Mouse (Mus musculus) hindbrain, embryonic 15.5 days (tissue): ENCODE data around the gene Calm5. TPM values are rescaled to one million over a fixed set of nuclear protein-coding genes. Genes with fewer than 3 reads are reported as not detected.
A peak's percentile ranks its signal among the peaks of the same experiment; 100 is the strongest.

Experiments
- ATAC-seq: fragments of 200-750 bp; cut with Nextera tagmentation; 2 replicates; pipeline ENCODE4 v1.8.0; 2017; ENCODE audit warnings: low read depth, moderate number of reproducible peaks, moderate TSS enrichment; ENCODE audit not compliant: low FRiP score
- H3K27ac ChIP-seq: fragments of 300-500 bp; sonication (generic); replicated peaks from 2 replicates; pipeline ENCODE4 v1.5.1; 2015; ENCODE audit warnings: mild to moderate bottlenecking, inconsistent platforms
- H3K27me3 ChIP-seq: fragments of 300-500 bp; sonication (generic); 2 replicates; pipeline ENCODE4 v1.6.1; 2015; ENCODE audit warnings: control low read depth, inconsistent platforms
- H3K36me3 ChIP-seq: fragments of 300-500 bp; sonication (generic); 2 replicates; pipeline ENCODE4 v1.6.1; 2015; ENCODE audit warnings: control low read depth, inconsistent platforms
- H3K4me1 ChIP-seq: fragments of 300-500 bp; sonication (generic); replicated peaks from 2 replicates; pipeline ENCODE4 v1.6.1; 2015; ENCODE audit warnings: control low read depth, inconsistent platforms
- H3K4me2 ChIP-seq: fragments of 300-500 bp; sonication (generic); 2 replicates; pipeline ENCODE4 v1.6.1; 2015; ENCODE audit warnings: moderate library complexity, mild to moderate bottlenecking, inconsistent platforms
- H3K4me3 ChIP-seq: fragments of 300-500 bp; sonication (generic); 2 replicates; pipeline ENCODE4 v1.5.1; 2015; ENCODE audit warnings: mild to moderate bottlenecking, inconsistent platforms
- H3K9ac ChIP-seq: fragments of 300-500 bp; sonication (generic); 2 replicates; pipeline ENCODE4 v1.6.1; 2015; ENCODE audit warnings: inconsistent platforms
- H3K9me3 ChIP-seq: fragments of 300-500 bp; sonication (generic); 2 replicates; pipeline ENCODE4 v1.6.1; 2016; ENCODE audit warnings: control low read depth, inconsistent platforms
- WGBS: fragments of 180-500 bp; shearing (Covaris S2); methylation state at CpG from one replicate; pipeline ENCODE4 v1.1.7; 2015; 5-methylcytosine and 5-hydroxymethylcytosine counted together
- polyA plus RNA-seq: library from polyadenylated mRNA; unstranded; fragments of >200 nt; fragmentation: Nextera tagmentation; extraction: Ambion mirVana; gene quantifications from 2 replicates; pipeline ENCODE4 v1.2.1, GENCODE M21; 2015

Calm5 gene
- polyA plus RNA-seq, 1 experiment from 2014 or later, result not detected

DNA sequence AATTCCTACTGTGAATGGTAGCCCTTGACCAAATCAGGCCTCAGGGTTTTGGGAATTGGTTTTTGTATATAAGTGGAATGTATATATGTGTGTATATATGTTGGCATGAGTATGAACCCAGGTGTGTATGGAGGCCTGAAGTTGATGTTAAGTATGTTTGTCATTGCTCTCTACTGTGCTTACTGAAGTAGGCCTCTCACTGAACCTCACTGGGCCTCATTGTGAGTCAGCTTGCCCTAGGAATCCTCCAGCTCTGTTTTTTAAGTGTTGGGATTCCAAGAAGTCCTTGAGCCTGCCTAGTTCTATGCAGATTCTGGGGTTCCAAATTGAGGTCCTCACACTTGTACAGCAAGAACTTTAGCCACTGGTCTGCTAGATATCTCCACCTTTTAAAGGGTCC lies 15.9 kb downstream of the Calm5 start:
- no peaks in the 10 kb centered on the region for H3K4me1 ChIP-seq
- H3K27ac ChIP-seq, result no peak overlapping the region
- H3K9ac ChIP-seq, result no peak overlapping the region
- no peaks in the 10 kb centered on the region for H3K27me3 ChIP-seq
- no peaks in the 10 kb centered on the region for H3K36me3 ChIP-seq
- ATAC-seq, result no peak
- H3K4me2 ChIP-seq, result no peak overlapping the region
- no peak overlapping the region for H3K4me3 ChIP-seq
- H3K9me3 ChIP-seq, result no peaks in the 10 kb centered on the region

DNA sequence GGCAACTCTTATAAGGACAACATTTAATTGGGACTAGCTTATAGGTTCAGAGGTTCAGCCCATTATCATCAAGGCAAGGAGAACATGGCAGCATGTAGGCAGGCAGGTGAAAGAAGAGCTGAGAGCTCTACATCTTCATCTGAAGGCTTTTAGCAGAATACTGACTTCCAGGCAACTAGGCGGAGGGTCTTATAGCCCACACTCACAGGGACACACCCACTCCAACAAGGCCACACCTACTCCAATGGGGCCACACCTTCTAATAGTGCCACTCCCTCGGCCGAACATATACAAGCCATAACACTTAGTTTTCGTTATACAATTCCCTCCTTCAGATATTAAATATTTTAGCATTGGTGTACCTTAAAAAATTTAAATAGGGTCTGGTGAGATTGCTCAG lies 18.9 kb downstream of the Calm5 start:
- no peaks in the 10 kb centered on the region for H3K9me3 ChIP-seq
- H3K27me3 ChIP-seq, result no peaks in the 10 kb centered on the region
- no peak overlapping the region for H3K9ac ChIP-seq
- 93% methylated on average over 4 of the region's 4 CpGs for WGBS
- ATAC-seq, result no peak
- no peaks in the 10 kb centered on the region for H3K4me1 ChIP-seq
- no peak overlapping the region for H3K27ac ChIP-seq
- no peak overlapping the region for H3K4me3 ChIP-seq
- no peaks in the 10 kb centered on the region for H3K36me3 ChIP-seq
- no peak overlapping the region for H3K4me2 ChIP-seq

DNA sequence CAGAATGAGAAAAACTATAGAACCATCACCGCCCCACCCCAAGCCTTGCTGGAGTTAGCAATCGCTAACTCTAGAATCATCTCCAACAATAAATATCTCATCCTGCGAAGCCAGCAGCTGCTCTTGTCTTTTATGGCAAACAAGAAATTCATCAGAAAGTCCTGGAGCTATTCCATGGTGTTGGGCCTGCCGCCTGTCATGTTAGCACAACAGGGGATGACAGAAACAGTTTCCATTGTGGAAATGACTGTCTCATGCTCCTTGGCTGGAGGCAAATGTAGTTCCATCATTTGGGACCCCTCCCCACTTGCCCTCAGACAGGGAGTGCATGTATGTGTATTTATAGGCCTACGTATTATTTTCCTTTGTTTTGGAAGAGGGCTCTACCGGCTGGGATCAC lies 22.5 kb downstream of the Calm5 start:
- Histone ChIP-seq H3K4me3 (no peak overlapping the region), H3K27me3 (no peaks in the 10 kb centered on the region), H3K9me3 (no peaks in the 10 kb centered on the region), H3K4me1 (no peaks in the 10 kb centered on the region), H3K27ac (no peak overlapping the region), H3K36me3 (no peaks in the 10 kb centered on the region), H3K4me2 (no peak overlapping the region), H3K9ac (no peak overlapping the region)
- 76% methylated on average over 6 of the region's 6 CpGs for WGBS
- ATAC-seq, result no peak

DNA sequence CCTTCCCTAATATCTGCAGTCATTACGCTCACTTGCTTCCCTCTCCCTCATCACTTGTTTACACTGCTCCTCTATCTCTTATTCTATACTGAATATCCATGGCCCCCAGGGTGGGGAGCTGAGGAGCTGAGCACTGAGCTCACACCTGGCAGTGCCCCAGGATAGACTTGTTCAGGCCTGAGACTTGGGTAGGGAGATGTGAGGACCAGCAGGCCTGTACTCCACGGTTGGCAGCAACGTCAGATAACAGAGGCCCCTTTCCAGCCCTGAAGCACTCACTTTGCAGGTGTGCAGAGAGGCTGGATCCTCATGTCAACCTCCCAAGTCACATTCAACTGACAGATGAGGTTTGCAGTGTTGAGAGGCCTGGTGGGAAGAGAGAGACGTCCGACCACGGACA lies 23.2 kb downstream of the Calm5 start:
- Histone ChIP-seq H3K9ac (no peak overlapping the region), H3K36me3 (no peaks in the 10 kb centered on the region), H3K4me3 (no peak overlapping the region), H3K4me2 (no peak overlapping the region), H3K27me3 (no peaks in the 10 kb centered on the region), H3K27ac (no peak overlapping the region), H3K4me1 (no peaks in the 10 kb centered on the region), H3K9me3 (no peaks in the 10 kb centered on the region)
- no peak for ATAC-seq
- WGBS, result 75% methylated on average over 6 of the region's 6 CpGs

DNA sequence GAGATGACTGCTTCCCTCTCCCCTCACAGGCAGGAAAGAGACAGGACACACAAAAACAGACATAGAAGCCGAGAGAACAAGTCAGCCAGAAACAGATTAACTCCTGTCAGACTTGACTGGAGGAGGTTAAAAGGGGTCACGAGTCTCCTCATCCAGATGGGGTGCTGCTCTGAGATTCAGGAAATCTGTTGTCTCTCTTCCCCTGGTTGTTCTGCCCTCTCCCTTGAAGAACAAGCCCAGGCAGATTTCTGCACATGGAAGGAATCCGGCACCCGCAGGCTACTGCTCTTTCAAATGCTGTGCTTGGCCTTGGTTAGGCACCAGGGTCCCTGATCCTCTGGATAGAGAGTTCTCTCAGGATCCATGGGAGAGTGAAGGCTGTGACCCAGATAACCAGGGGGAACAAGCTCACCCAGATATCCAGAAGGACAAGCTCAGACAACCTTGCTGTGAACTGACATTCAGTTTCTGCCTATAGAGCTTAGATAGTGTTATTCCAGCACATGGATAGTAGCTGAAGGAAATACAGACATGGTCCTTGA lies 23.8 kb downstream of the Calm5 start:
- Histone ChIP-seq H3K27me3 (no peaks in the 10 kb centered on the region), H3K27ac (no peak overlapping the region), H3K4me3 (no peak overlapping the region), H3K9ac (no peak overlapping the region), H3K9me3 (no peaks in the 10 kb centered on the region), H3K36me3 (no peaks in the 10 kb centered on the region), H3K4me2 (no peak overlapping the region), H3K4me1 (no peaks in the 10 kb centered on the region)
- no peak for ATAC-seq
- 67% methylated on average over 4 of the region's 4 CpGs for WGBS

DNA sequence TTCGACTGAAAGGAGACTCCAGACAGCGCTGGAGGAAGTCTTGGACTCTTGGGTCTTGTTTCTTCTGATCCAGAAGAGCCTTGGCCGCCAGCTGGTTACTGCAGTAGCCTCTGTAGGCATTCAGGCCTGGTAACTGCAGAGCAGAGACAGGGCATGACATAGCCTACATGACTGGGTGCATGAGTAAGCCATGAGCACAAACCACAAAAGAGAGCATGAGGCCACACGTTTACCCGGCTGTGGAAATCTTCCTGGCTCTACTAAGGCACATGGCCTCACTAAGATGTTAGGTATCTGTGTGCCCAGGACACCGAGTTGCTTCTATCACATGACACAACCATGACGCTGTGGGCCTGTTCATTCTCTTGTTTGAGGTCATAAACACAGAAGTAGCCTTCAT lies 32.7 kb downstream of the Calm5 start:
- Histone ChIP-seq H3K9me3 (no peaks in the 10 kb centered on the region), H3K4me2 (no peak overlapping the region), H3K27me3 (peaks cover 2% of the 10 kb centered on the region; the same call in 1 of the 2 replicates), H3K27ac (no peak overlapping the region), H3K36me3 (peaks cover 10% of the 10 kb centered on the region; the same call in 1 of the 2 replicates), H3K4me1 (no peaks in the 10 kb centered on the region), H3K9ac (no peak overlapping the region), H3K4me3 (no peak overlapping the region)
- 97% methylated on average over 7 of the region's 7 CpGs for WGBS
- ATAC-seq, result no peak

DNA sequence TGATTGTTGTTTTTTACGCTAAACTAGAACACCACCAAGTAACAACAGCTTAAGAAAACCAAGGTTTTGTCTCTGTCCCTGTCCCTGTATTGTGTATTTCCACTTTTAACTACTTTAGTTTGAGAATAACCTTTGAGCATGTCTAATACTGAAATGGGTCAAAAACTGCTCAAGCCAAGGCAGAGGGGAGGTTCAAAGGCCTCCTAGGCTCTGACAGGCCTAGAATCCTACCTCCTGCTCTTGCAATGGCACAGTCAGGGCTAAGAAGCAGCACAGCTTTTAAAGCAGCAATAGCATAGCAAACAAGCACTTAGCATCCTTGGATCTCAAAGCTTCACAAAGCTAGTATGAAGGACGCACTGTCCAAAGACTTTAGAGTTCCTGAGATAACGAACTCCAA lies 35.1 kb downstream of the Calm5 start:
- Histone ChIP-seq H3K4me1 (peaks cover 10% of the 10 kb centered on the region), H3K4me2 (no peak overlapping the region), H3K27ac (no peak overlapping the region), H3K27me3 (peaks cover 8% of the 10 kb centered on the region; the same call in 1 of the 2 replicates), H3K4me3 (no peak overlapping the region), H3K9me3 (no peaks in the 10 kb centered on the region), H3K9ac (no peak overlapping the region), H3K36me3 (peaks cover 10% of the 10 kb centered on the region; the same call in 1 of the 2 replicates)
- no peak for ATAC-seq
- WGBS, result 96% methylated on average over 3 of the region's 3 CpGs

DNA sequence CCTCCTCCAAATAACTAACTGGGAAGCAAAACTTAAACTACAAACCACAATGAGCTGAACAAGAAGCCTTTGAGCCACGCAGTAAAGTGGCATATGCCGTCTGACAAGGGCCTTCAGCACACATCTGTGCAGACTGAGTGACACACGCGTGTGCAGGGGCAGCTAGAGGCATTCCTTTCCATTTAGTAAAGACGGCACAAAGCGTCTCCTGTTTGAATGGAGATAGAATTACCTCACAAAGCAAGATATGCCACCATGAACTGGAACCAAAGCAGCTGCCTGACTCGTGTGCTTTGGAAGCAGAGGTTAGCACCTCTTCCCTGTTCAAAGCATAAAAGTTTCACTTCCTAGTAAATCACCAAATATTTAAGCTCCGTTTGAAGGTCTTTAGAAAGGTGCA lies 36.1 kb downstream of the Calm5 start:
- peaks cover 8% of the 10 kb centered on the region; the same call in 1 of the 2 replicates for H3K27me3 ChIP-seq
- no peak for ATAC-seq
- H3K9me3 ChIP-seq, result no peaks in the 10 kb centered on the region
- H3K27ac ChIP-seq, result no peak overlapping the region
- no peak overlapping the region for H3K4me2 ChIP-seq
- peaks cover 10% of the 10 kb centered on the region for H3K4me1 ChIP-seq
- H3K4me3 ChIP-seq, result no peak overlapping the region
- no peak overlapping the region for H3K9ac ChIP-seq
- WGBS, result 52% methylated on average over 8 of the region's 8 CpGs
- peaks cover 10% of the 10 kb centered on the region; the same call in 1 of the 2 replicates for H3K36me3 ChIP-seq

DNA sequence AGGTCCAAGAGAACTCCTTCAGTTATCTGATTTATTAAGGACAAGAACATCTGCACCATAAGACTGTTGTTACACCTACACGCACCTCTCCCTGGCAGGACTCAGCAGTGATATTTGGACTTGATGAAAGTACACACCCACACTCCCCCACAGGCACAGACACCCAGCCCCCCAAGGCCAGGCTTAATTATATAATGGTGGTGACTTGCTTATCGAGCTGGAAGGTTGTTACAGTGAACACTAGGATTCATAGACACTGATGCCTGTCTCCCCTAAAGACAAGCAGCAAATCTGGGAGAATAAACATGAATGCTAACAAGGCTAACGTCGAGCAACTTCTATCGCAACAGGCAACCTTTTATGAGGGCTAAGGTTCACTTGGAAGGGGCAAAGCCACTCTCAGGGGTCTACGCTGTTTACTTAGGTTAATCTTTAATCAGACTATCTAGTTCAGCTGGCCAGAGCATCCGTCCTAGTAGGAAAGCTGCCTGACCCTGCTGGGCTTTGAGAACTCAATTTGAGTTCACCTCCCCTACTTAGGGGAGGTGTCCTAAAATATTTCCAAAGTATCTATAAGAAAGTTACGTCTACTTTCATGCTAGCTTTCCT lies 37.6 kb downstream of the Calm5 start:
- peaks cover 10% of the 10 kb centered on the region for H3K4me1 ChIP-seq
- peak overlapping the region; percentile 62; the same call in 1 of the 2 replicates for H3K4me2 ChIP-seq
- 56% methylated on average over 8 of the region's 8 CpGs for WGBS
- no peak overlapping the region for H3K27ac ChIP-seq
- H3K9me3 ChIP-seq, result no peaks in the 10 kb centered on the region
- peaks cover 8% of the 10 kb centered on the region; the same call in 1 of the 2 replicates for H3K27me3 ChIP-seq
- no peak overlapping the region for H3K9ac ChIP-seq
- 0 out of 2 replicates have a peak, but pooled peaks cover 5% of the 10 kb centered on the region for H3K36me3 ChIP-seq
- no peak for ATAC-seq
- no peak overlapping the region for H3K4me3 ChIP-seq

DNA sequence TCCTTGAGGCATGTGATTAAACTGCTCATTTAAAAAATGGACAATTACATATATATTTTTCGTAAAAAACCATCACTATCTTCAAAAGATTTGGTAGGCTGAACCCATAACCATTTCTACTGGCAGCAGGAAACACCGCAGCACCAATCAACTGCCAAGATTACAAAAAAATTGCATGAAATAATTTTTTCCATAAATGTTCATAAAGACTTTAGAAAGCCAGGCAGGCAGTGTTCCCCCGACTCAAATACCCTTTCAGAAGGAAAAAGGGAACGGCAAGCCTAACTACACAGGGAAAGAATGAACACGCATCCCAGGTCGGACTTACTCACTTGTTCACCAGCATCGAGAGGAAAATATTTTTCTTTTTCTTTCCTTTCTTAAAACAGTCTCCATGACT lies 38.6 kb downstream of the Calm5 start:
- Histone ChIP-seq H3K4me2 (peak overlapping the region; percentile 62), H3K4me1 (peaks cover 10% of the 10 kb centered on the region), H3K27me3 (peaks cover 8% of the 10 kb centered on the region; the same call in 1 of the 2 replicates), H3K36me3 (0 out of 2 replicates have a peak, but pooled peaks cover 3% of the 10 kb centered on the region), H3K4me3 (peak overlapping the region; percentile 46), H3K9ac (no peak overlapping the region), H3K9me3 (no peaks in the 10 kb centered on the region), H3K27ac (no peak overlapping the region)
- no peak for ATAC-seq
- WGBS, result 28% methylated on average over 7 of the region's 7 CpGs

DNA sequence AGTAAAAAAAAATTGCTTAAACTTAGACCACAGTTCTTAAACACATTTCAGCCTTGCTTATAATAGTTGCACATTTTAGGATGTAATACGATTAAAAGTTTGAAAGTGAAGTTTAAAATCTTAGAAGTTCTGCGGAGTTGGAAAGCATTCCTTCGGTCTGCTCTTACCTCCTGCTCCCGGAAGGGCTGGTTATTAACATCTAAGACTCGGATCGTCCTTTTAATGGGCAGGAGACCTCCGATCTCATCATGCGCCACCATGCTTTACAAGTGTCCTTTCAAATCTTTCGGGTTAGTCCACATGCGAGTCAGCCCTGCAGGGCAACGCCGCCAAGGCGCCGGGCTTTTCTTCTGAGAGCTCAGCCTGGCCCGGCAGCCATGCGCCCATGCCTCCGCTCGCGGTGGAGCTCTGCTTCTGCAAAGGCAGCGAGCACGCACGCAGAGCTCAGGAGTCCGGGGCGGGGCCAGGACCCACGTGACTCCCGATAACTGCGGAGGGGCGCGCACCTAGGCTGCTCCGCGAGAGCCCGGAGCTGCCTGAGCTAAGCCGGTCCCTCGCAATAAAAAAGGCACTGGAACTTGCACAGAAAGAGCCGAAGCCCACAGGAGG lies 39.3 kb downstream of the Calm5 start:
- Histone ChIP-seq H3K9ac (peak overlapping the region; percentile 34), H3K4me2 (peak overlapping the region; percentile 62), H3K36me3 (no peaks in the 10 kb centered on the region), H3K9me3 (no peaks in the 10 kb centered on the region), H3K4me1 (peaks cover 10% of the 10 kb centered on the region), H3K4me3 (peak overlapping the region; percentile 46), H3K27ac (0 out of 2 replicates have a peak overlapping the region, but pooled peaks have one; percentile 37), H3K27me3 (peaks cover 8% of the 10 kb centered on the region; the same call in 1 of the 2 replicates)
- under 1% methylated on average over 35 of the region's 35 CpGs for WGBS
- peak; percentile 99 for ATAC-seq

DNA sequence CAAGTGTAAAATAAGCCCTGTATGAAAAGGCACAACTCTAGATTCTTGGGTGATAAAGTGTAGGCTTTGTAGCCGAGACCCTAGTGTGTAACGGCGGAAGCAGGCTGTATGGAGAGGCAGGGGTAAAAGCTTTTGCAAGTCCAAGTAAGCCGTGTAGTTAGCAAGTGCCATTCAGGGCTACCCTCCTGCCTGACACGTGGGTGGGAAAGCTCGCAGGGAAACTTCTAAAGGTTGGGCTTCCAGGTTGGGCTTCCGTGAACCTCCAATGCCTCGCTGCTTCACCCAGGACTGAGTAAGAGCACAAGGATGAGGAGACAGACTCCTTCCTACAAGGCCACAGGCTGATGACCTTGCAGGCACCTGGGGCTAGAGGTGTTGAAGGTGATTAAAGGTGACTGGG lies 40.6 kb downstream of the Calm5 start:
- Histone ChIP-seq H3K9ac (no peak overlapping the region), H3K27ac (no peak overlapping the region), H3K36me3 (no peaks in the 10 kb centered on the region), H3K27me3 (peaks cover 8% of the 10 kb centered on the region; the same call in 1 of the 2 replicates), H3K4me3 (no peak overlapping the region), H3K9me3 (no peaks in the 10 kb centered on the region), H3K4me2 (no peak overlapping the region), H3K4me1 (peaks cover 10% of the 10 kb centered on the region)
- no peak for ATAC-seq
- WGBS, result 79% methylated on average over 8 of the region's 8 CpGs
